Mouse (Mus musculus): Measurements from ENCODE around the gene Foxc1.

Gene Foxc1

DNA sequence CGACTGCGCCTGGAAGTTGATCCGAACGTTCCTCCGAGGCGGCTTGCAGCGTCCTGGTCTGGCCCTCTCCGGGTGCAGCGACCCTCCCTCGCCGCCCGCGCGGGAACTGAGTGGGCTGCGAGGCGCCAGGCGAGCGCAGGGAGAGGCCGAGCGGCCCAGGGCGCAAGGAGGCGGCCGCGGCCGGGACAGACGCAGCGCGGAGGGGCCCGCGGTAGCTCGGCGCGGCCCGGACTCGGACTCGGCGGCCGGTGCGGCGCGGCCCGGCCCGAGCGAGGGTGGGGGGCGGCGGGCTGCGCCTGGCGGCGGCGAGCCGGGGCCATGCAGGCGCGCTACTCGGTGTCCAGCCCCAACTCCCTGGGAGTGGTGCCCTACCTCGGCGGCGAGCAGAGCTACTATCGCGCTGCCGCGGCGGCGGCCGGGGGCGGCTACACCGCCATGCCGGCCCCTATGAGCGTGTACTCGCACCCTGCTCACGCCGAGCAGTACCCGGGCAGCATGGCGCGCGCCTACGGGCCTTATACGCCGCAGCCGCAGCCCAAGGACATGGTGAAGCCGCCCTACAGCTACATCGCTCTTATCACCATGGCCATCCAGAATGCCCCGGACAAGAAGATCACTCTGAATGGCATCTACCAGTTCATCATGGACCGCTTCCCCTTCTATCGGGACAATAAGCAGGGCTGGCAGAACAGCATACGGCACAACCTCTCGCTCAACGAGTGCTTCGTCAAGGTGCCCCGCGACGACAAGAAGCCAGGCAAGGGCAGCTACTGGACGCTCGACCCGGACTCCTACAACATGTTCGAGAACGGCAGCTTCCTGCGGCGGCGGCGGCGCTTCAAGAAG is 680 bp downstream of the Foxc1 start:
- DNase-seq (ENCODE audit: low spot score in 2 of 2) = peak in 1 of 2 experiments; percentile 55

GRCm38 (mm10) chr13:31807736-31808115 is 1.3 kb downstream of the Foxc1 start:
- peak in 1 of 2 experiments; percentile 41 for DNase-seq (ENCODE audit: low spot score in 2 of 2)

DNA sequence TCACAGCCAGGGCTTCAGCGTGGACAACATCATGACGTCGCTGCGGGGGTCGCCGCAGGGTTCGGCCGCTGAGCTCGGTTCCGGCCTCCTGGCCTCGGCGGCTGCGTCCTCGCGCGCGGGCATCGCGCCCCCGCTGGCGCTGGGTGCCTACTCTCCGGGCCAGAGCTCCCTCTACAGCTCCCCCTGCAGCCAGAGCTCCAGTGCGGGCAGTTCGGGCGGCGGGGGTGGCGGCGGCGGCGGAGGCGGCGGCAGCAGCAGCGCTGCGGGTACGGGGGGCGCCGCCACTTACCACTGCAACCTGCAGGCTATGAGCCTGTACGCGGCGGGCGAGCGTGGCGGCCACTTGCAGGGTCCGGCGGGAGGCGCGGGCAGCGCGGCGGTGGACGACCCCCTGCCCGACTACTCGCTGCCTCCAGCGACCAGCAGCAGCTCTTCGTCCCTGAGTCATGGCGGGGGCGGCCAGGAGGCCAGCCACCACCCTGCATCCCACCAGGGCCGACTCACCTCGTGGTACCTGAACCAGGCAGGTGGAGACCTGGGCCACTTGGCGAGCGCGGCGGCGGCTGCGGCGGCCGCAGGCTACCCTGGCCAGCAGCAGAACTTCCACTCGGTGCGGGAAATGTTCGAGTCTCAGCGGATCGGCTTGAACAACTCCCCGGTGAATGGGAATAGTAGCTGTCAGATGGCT is 1.8 kb downstream of the Foxc1 start:
- DNase-seq (ENCODE audit: low spot score in 2 of 2) = peak; percentile 37 to 54

DNA sequence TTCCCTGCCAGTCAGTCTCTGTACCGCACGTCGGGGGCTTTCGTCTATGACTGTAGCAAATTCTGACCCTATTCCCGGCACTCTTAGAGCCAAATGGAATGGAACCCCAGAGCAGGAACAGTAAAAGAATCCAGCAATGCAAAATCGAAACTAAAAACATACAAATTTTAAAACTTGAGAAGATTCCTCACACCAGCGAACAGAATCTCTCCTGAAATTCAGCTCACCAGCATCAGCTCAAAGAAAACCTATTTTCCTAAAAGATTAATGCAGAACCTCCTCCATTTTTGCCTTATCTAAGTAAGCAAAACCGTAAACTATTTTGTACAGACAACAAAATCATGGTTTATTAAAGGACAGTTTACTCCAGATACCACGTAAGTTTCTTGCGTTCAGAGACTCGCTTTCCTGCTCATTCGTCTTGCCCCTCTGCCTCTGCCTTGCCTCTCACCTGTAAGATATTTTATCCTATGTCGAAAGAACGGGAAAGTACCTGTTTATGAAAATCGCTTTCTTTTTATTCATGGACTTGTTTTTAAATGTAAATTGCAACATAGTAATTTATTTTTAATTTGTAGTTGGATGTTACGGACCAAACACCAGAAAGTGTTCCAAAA is 2.5 kb downstream of the Foxc1 start:
- no peak for DNase-seq (ENCODE audit: low spot score in 2 of 2)

GRCm38 (mm10) chr13:31809701-31810100 is 3.3 kb downstream of the Foxc1 start:
- DNase-seq (ENCODE audit: low spot score in 2 of 2) = no peak

DNA sequence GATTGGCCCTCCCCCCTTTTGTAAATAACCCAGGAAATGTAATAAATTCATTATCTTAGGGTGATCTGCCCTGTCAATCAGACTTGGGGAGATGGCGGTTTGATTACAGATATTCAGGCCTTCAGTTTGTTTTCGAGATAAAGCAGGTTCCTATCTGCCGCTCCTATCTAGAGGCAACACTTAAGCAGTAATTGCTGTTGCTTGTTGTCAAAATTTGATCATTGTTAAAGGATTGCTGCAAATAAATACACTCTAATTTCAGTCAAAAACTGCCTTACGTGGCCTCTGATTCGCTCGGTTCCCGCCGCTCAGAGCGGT is 3.9 kb downstream of the Foxc1 start:
- no peak for DNase-seq (ENCODE audit: low spot score in 2 of 2)

DNA sequence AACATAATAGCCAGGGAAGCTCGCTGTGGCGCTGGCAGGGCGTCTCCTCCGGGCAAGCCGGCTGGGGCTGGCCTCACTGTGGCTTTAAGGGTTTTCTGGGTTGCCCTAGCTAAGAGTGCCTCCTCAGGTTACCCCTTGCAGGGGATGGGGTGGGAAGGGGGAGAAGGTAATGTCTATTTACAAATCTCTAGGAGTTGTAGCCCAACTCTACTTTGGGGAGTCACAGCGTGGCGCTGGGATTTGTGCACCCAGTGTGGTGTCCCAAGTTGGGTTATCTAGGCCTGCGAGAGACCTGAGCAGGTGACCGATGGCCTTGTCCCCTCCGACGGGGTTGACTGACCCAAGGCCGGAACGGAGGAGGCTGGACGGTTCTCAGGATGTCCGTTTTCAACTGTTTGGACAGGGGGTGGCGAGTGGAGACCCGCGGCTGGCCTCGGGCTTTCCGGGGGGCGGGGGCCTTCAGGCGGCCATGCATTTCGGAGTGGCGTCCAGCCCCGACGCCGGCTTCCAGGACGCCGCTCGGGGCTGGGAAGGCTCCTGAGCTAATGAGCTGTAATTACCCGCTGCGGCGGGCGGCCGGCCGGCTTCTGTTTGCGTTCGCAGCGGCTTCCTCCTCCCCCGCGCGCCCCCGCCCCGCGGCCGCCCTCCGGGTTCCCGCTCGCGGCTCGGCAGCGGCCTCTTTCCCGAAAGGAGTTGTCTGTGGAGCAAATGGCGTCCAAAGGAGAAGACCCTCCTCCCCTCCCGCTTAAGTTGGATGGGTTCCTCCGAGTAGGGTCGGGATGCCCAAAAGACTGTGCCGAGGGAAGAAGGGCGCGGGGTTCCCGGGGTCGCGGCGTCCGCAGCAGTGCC is 4.5 kb downstream of the Foxc1 start:
- peak in 1 of 2 experiments; percentile 64 for DNase-seq (ENCODE audit: low spot score in 2 of 2)

DNA sequence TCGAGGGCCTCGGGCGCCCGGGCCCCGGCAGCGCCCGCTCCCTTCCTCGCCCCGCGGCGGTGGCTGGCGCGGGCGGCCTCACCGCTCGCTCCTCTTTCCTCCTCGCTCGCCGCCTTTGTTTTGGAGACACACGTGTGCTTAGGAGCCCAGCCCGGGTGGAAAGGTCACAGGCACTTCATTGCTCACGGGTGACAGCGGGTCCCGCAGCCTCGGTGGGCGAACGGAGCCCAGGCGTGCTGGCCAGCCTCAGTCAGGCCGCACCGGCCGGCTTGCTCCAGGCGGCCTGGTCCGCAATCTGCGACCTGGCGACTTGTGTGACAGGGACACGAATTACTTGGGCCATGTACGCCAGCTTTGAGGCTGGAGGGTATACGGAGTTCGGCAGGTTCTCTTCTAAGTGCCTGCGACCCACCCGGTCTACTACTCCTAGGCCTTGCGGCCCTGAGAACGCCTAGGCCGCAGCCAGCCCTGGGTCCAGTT is 5.1 kb downstream of the Foxc1 start:
- peak in 1 of 2 experiments; percentile 50 for DNase-seq (ENCODE audit: low spot score in 2 of 2)

- no peak for DNase-seq (ENCODE audit: low spot score in 2 of 2)
These were observed 6.3 kb downstream of the Foxc1 start for GRCm38 (mm10) chr13:31812701-31813100.

- DNase-seq (ENCODE audit: low spot score in 2 of 2) = no peak
These were observed 9.1 kb downstream of the Foxc1 start for GRCm38 (mm10) chr13:31815383-31816003.

- no peak for DNase-seq (ENCODE audit: low spot score in 2 of 2)
These were observed 11.9 kb downstream of the Foxc1 start for GRCm38 (mm10) chr13:31818337-31818736.

GRCm38 (mm10) chr13:31819664-31820405 is 13.4 kb downstream of the Foxc1 start:
- no peak for DNase-seq (ENCODE audit: low spot score in 2 of 2)

GRCm38 (mm10) chr13:31820587-31821017 is 14.2 kb downstream of the Foxc1 start:
- DNase-seq (ENCODE audit: low spot score in 2 of 2) = peak in 1 of 2 experiments; percentile 44

- no peak for DNase-seq (ENCODE audit: low spot score in 2 of 2)
These were observed 14.6 kb downstream of the Foxc1 start for GRCm38 (mm10) chr13:31821050-31821449.

GRCm38 (mm10) chr13:31823316-31823715 is 16.9 kb downstream of the Foxc1 start:
- DNase-seq (ENCODE audit: low spot score in 2 of 2) = no peak

DNA sequence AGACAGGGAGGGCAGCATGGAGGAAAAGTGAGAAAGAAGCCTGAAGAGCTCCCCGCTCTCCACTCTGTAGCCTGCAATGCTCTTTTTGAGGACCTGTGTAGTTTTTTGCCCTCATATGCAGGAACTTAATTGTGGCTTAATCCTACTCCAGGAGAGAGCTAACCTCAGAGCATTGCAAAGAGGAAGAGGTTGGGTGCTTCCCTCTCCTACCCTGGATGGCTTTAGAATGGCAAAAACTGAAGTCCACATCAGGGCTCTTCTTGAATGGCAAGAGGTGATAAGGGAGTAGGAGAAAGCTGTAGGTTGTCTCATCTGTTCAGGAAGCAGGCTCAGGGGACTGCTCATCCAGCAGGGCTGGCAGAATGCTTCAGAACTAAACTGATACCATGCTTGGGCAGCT is 18.7 kb downstream of the Foxc1 start:
- DNase-seq (ENCODE audit: low spot score in 2 of 2) = no peak

DNA sequence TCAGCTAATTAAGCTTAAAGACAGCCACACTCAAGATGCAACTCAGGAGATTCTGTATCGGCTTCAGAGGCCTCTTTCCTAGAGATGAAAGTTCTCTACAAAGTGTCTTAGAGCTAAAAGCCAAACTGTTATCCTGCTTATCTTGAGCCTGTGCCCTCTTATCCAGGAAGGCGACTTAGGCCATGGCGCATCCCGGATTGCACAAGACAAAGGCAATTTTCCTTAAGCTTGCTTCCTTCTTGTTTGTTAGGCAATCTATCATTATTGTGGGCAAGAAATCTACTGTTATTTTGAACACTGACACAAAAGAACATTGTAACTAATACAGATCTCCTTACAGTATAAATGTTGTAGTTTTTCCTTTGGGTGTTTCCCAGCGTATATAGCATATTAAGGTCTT is 20.7 kb downstream of the Foxc1 start:
- DNase-seq (ENCODE audit: low spot score in 2 of 2) = no peak

DNA sequence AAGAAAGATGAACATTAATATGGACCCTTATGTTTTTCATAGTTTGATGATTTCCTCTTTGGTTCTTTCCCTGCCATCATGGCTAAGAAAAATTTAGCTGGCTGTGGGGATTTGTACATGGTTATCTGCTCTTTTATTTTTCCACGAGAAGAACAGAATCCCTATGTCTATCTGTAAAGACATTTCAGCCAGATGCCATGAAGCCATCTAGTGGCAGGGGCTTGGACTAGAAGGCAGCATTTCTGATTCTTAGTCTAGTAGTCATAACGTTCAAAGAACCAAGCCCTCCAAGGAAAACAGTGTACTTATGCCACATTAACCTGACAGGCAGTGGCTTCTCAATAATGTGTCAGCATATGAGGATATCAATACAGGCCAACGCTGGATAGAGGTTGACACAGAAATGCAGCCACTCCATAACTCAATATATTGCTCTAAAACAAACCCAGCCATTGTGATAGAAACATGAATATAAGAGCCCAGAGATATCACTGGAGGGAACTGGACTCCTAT is 21.4 kb downstream of the Foxc1 start:
- DNase-seq (ENCODE audit: low spot score in 2 of 2) = no peak

DNA sequence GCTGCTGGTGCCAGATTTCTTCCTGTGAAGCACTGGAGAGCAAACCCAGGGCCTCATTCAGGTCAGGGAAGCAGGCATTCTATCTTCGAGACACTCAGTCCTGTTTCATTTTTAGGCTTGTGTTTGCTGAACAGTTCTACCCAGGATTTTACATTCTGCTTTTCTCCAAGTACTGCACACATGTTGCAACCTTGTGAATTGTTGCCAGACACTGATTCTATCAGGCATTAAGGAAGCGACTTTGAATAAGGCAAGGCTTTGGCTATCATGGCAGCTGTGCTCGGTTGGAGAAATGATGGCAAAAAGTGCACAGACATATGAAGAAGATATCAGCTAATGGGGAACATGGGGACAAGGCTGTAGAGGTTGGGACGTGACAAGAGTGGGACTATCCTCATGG is 22.0 kb downstream of the Foxc1 start:
- DNase-seq (ENCODE audit: low spot score in 2 of 2) = no peak

- DNase-seq (ENCODE audit: low spot score in 2 of 2) = no peak
These were observed 23.9 kb downstream of the Foxc1 start for GRCm38 (mm10) chr13:31830332-31830731.
